Mouse (Mus musculus): ENCODE measurements at regions not wholly inside any gene's neighbourhood (a gene's known extent, or its start where the extent isn't known, plus 50 kb on each side); places are given as distances from the start of the nearest gene placed in this dataset.
A peak's percentile ranks its signal among the peaks of the same experiment; 100 is the strongest.

GRCm38 (mm10) chr13:52253138-52253537 lies 277.9 kb downstream of the Diras2 start:
- H3K9ac ChIP-seq (ENCODE audit: low read length), result no peak overlapping the region

GRCm38 (mm10) chr13:52254185-52254584 lies 276.9 kb downstream of the Diras2 start:
- TF ChIP-seq EP300 (optimal IDR thresholded peaks at IDR 0.05), result no peak
- TF ChIP-seq CTCF (IDR thresholded peaks at IDR 0.05; ENCODE audit: low read depth), result peak; percentile 80
- Histone ChIP-seq H3K9me3 (ENCODE audit: control insufficient read depth, low read length) (no peaks in the 10 kb centered on the region), H3K27ac (replicated peaks) (no peak overlapping the region), H3K4me1 (replicated peaks; ENCODE audit: control insufficient read depth, insufficient read depth) (no peaks in the 10 kb centered on the region), H3K9ac (ENCODE audit: low read length) (no peak overlapping the region), H3K36me3 (ENCODE audit: control insufficient read depth, insufficient read depth, low read length) (no peaks in the 10 kb centered on the region), H3K4me3 (ENCODE audit: low read depth, low read length) (no peak overlapping the region), H3K4me2 (replicated peaks; ENCODE audit: low read depth) (no peak overlapping the region), H3K27me3 (ENCODE audit: control insufficient read depth, insufficient read depth, low read length) (no peaks in the 10 kb centered on the region)
- DNase-seq (ENCODE audit: low spot score) (peak; percentile 40), ATAC-seq (ENCODE audit: low FRiP score, low TSS enrichment) (no peak)
- WGBS, result 13% methylated on average over 9 of the region's 9 CpGs

More at GRCm38 (mm10) chr13:52253138-52253537, 277.9 kb downstream of the Diras2 start:
- no peak overlapping the region for H3K4me2 ChIP-seq (replicated peaks; ENCODE audit: low read depth)
- H3K9me3 ChIP-seq (ENCODE audit: control insufficient read depth, low read length), result no peaks in the 10 kb centered on the region
- H3K4me1 ChIP-seq (replicated peaks; ENCODE audit: control insufficient read depth, insufficient read depth), result no peaks in the 10 kb centered on the region
- 29% methylated on average over 8 of the region's 8 CpGs for WGBS
- DNase-seq (ENCODE audit: low spot score) (peak; percentile 22), ATAC-seq (ENCODE audit: low FRiP score, low TSS enrichment) (peak; percentile 21; the same call in 1 of the 2 replicates)
- no peak overlapping the region for H3K27ac ChIP-seq (replicated peaks)
- H3K27me3 ChIP-seq (ENCODE audit: control insufficient read depth, insufficient read depth, low read length), result no peaks in the 10 kb centered on the region
- H3K36me3 ChIP-seq (ENCODE audit: control insufficient read depth, insufficient read depth, low read length), result no peaks in the 10 kb centered on the region
- H3K4me3 ChIP-seq (ENCODE audit: low read depth, low read length), result no peak overlapping the region
- no peak for TF ChIP-seq EP300 (optimal IDR thresholded peaks at IDR 0.05)
- TF ChIP-seq CTCF (IDR thresholded peaks at IDR 0.05; ENCODE audit: low read depth), result peak; percentile 94

- WGBS, result 67% methylated on average over 5 of the region's 5 CpGs
- Histone ChIP-seq H3K4me3 (ENCODE audit: low read depth, low read length) (no peak overlapping the region), H3K9ac (ENCODE audit: low read length) (no peak overlapping the region), H3K9me3 (ENCODE audit: control insufficient read depth, low read length) (no peaks in the 10 kb centered on the region), H3K4me2 (replicated peaks; ENCODE audit: low read depth) (no peak overlapping the region), H3K4me1 (replicated peaks; ENCODE audit: control insufficient read depth, insufficient read depth) (no peaks in the 10 kb centered on the region), H3K36me3 (ENCODE audit: control insufficient read depth, insufficient read depth, low read length) (no peaks in the 10 kb centered on the region), H3K27me3 (ENCODE audit: control insufficient read depth, insufficient read depth, low read length) (no peaks in the 10 kb centered on the region), H3K27ac (replicated peaks) (no peak overlapping the region)
- TF ChIP-seq EP300 (optimal IDR thresholded peaks at IDR 0.05), result no peak
- peak; percentile 57 for TF ChIP-seq CTCF (IDR thresholded peaks at IDR 0.05; ENCODE audit: low read depth)
- no peak for ATAC-seq (ENCODE audit: low FRiP score, low TSS enrichment)
- no peak for DNase-seq (ENCODE audit: low spot score)
These were observed 275.4 kb downstream of the Diras2 start for GRCm38 (mm10) chr13:52255697-52256096.

- WGBS, result 84% methylated on average over 8 of the region's 8 CpGs
- DNase-seq (ENCODE audit: low spot score), result no peak
- H3K36me3 ChIP-seq (ENCODE audit: control insufficient read depth, insufficient read depth, low read length), result no peaks in the 10 kb centered on the region
- ATAC-seq (ENCODE audit: low FRiP score, low TSS enrichment), result no peak
- TF ChIP-seq CTCF (IDR thresholded peaks at IDR 0.05; ENCODE audit: low read depth) (no peak), EP300 (optimal IDR thresholded peaks at IDR 0.05) (no peak)
- no peaks in the 10 kb centered on the region for H3K4me1 ChIP-seq (replicated peaks; ENCODE audit: control insufficient read depth, insufficient read depth)
- H3K9ac ChIP-seq (ENCODE audit: low read length), result no peak overlapping the region
- H3K27me3 ChIP-seq (ENCODE audit: control insufficient read depth, insufficient read depth, low read length), result no peaks in the 10 kb centered on the region
- H3K9me3 ChIP-seq (ENCODE audit: control insufficient read depth, low read length), result no peaks in the 10 kb centered on the region
- H3K4me2 ChIP-seq (replicated peaks; ENCODE audit: low read depth), result no peak overlapping the region
- H3K27ac ChIP-seq (replicated peaks), result no peak overlapping the region
- no peak overlapping the region for H3K4me3 ChIP-seq (ENCODE audit: low read depth, low read length)
These were observed 272.7 kb downstream of the Diras2 start for GRCm38 (mm10) chr13:52258373-52258772.

GRCm38 (mm10) chr13:52262949-52263550 lies 268.0 kb downstream of the Diras2 start:
- Histone ChIP-seq H3K4me1 (replicated peaks; ENCODE audit: control insufficient read depth, insufficient read depth) (no peaks in the 10 kb centered on the region), H3K4me2 (replicated peaks; ENCODE audit: low read depth) (no peak overlapping the region), H3K9me3 (ENCODE audit: control insufficient read depth, low read length) (no peaks in the 10 kb centered on the region), H3K27me3 (ENCODE audit: control insufficient read depth, insufficient read depth, low read length) (no peaks in the 10 kb centered on the region), H3K4me3 (ENCODE audit: low read depth, low read length) (no peak overlapping the region), H3K9ac (ENCODE audit: low read length) (no peak overlapping the region), H3K36me3 (ENCODE audit: control insufficient read depth, insufficient read depth, low read length) (no peaks in the 10 kb centered on the region), H3K27ac (replicated peaks) (no peak overlapping the region)
- TF ChIP-seq EP300 (optimal IDR thresholded peaks at IDR 0.05) (no peak), CTCF (IDR thresholded peaks at IDR 0.05; ENCODE audit: low read depth) (no peak)
- 92% methylated on average over 14 of the region's 14 CpGs for WGBS
- DNase-seq (ENCODE audit: low spot score) (no peak), ATAC-seq (ENCODE audit: low FRiP score, low TSS enrichment) (no peak)

- ATAC-seq (ENCODE audit: low FRiP score, low TSS enrichment) (no peak), DNase-seq (ENCODE audit: low spot score) (no peak)
- no peaks in the 10 kb centered on the region for H3K36me3 ChIP-seq (ENCODE audit: control insufficient read depth, insufficient read depth, low read length)
- no peak overlapping the region for H3K4me3 ChIP-seq (ENCODE audit: low read depth, low read length)
- 42% methylated on average over 6 of the region's 6 CpGs for WGBS
- H3K27me3 ChIP-seq (ENCODE audit: control insufficient read depth, insufficient read depth, low read length), result no peaks in the 10 kb centered on the region
- TF ChIP-seq CTCF (IDR thresholded peaks at IDR 0.05; ENCODE audit: low read depth) (no peak), EP300 (optimal IDR thresholded peaks at IDR 0.05) (no peak)
- no peaks in the 10 kb centered on the region for H3K4me1 ChIP-seq (replicated peaks; ENCODE audit: control insufficient read depth, insufficient read depth)
- H3K4me2 ChIP-seq (replicated peaks; ENCODE audit: low read depth), result no peak overlapping the region
- no peak overlapping the region for H3K9ac ChIP-seq (ENCODE audit: low read length)
- no peak overlapping the region for H3K27ac ChIP-seq (replicated peaks)
- no peaks in the 10 kb centered on the region for H3K9me3 ChIP-seq (ENCODE audit: control insufficient read depth, low read length)
These were observed 262.8 kb downstream of the Diras2 start for GRCm38 (mm10) chr13:52268279-52268678.
